Mouse (Mus musculus) CH12.LX (cell line): Measurements from ENCODE around the gene Plvap.

Source experiments
- CHD2 ChIP-seq: IDR thresholded peaks from 2 replicates; pipeline ENCODE4 v1.6.1; 2011; ENCODE audit warnings: low read length, improper control_type of control experiment
- CTCF ChIP-seq, 2 experiments: IDR thresholded peaks in 1 of 2; conservative IDR thresholded peaks in 1 of 2; 2 replicates each; pipeline ENCODE4 v1.5.1; 2011 to 2012; ENCODE audit warnings: low read depth in 2 of 2, low read length in 2 of 2, improper control_type of control experiment in 1 of 2, inconsistent platforms in 1 of 2, mild to moderate bottlenecking in 1 of 2, moderate library complexity in 1 of 2
- HCFC1 ChIP-seq: IDR thresholded peaks from 2 replicates; pipeline ENCODE4 v1.6.1; 2012; ENCODE audit warnings: low read depth, mild to moderate bottlenecking, inconsistent platforms, low read length, improper control_type of control experiment
- JUND ChIP-seq: conservative IDR thresholded peaks from 2 replicates; pipeline ENCODE4 v1.6.1; 2011; ENCODE audit warnings: low read depth, low read length, improper control_type of control experiment
- KAT2A ChIP-seq: IDR thresholded peaks from 2 replicates; pipeline ENCODE4 v1.6.1; 2012; ENCODE audit warnings: low read length, improper control_type of control experiment, inconsistent platforms; ENCODE audit not compliant: insufficient replicate concordance
- MAFK ChIP-seq: IDR thresholded peaks from 2 replicates; pipeline ENCODE4 v1.6.1; 2011; ENCODE audit warnings: low read length, improper control_type of control experiment; ENCODE audit not compliant: insufficient replicate concordance
- MXI1 ChIP-seq: IDR thresholded peaks from 2 replicates; pipeline ENCODE4 v1.6.1; 2011; ENCODE audit warnings: mild to moderate bottlenecking, low read depth, low read length, improper control_type of control experiment
- POLR2A ChIP-seq: IDR thresholded peaks from 2 replicates; pipeline ENCODE4 v1.6.1; 2011; ENCODE audit warnings: low read depth, mild to moderate bottlenecking, improper control_type of control experiment, low read length
- SMC3 ChIP-seq: IDR thresholded peaks from 2 replicates; pipeline ENCODE4 v1.6.1; 2011; ENCODE audit warnings: low read depth, low read length, improper control_type of control experiment
- UBTF ChIP-seq: IDR thresholded peaks from 2 replicates; pipeline ENCODE4 v1.6.1; 2012; ENCODE audit warnings: low read depth, mild to moderate bottlenecking, inconsistent platforms, low read length, improper control_type of control experiment, moderate library complexity
- ZNF384 ChIP-seq: IDR thresholded peaks from 2 replicates; pipeline ENCODE4 v1.6.1; 2012; ENCODE audit warnings: low read depth, low read length, improper control_type of control experiment, inconsistent platforms

GRCm38 (mm10) chr8:71469411-71469810 is 42.1 kb downstream of the Plvap start:
- TF ChIP-seq CTCF (conservative IDR thresholded peaks at IDR 0.05 in 1 of 2, IDR thresholded peaks at IDR 0.05 in 1 of 2; ENCODE audit: low read depth in 2 of 2, low read length in 2 of 2) (no peak), UBTF (no peak), MAFK (no peak), ZNF384 (no peak), KAT2A (no peak), MXI1 (peak; percentile 30; the same call in 1 of the 2 replicates), SMC3 (no peak), HCFC1 (peak; percentile 71), POLR2A (no peak; the same call in 1 of the 2 replicates), CHD2 (peak; percentile 67; the same call in 1 of the 2 replicates), JUND (no peak)
